Mouse (Mus musculus) midbrain, embryonic 15.5 days (tissue): ENCODE measurements around the gene Syt1. TPM values are rescaled to one million over a fixed set of nuclear protein-coding genes. Genes with fewer than 3 reads are reported as not detected.

Source experiments
- ATAC-seq: fragments of 200-750 bp; cut with Nextera tagmentation; replicated peaks from 2 replicates; pipeline ENCODE4 v1.8.0; 2017; ENCODE audit warnings: moderate TSS enrichment
- H3K27ac ChIP-seq: fragments of 300-500 bp; sonication (generic); 2 replicates; pipeline ENCODE4 v1.5.1; 2015; ENCODE audit warnings: mild to moderate bottlenecking, inconsistent platforms
- H3K27me3 ChIP-seq: fragments of 300-500 bp; sonication (generic); replicated peaks from 2 replicates; pipeline ENCODE4 v1.6.1; 2015; ENCODE audit warnings: inconsistent platforms
- H3K36me3 ChIP-seq: fragments of 300-500 bp; sonication (generic); replicated peaks from 2 replicates; pipeline ENCODE4 v1.6.1; 2015; ENCODE audit warnings: inconsistent platforms
- H3K4me1 ChIP-seq: fragments of 300-500 bp; sonication (generic); 2 replicates; pipeline ENCODE4 v1.6.1; 2015; ENCODE audit warnings: inconsistent platforms
- H3K4me2 ChIP-seq: fragments of 300-500 bp; sonication (generic); 2 replicates; pipeline ENCODE4 v1.6.1; 2015; ENCODE audit warnings: inconsistent platforms, mild to moderate bottlenecking, moderate library complexity
- H3K4me3 ChIP-seq: fragments of 300-500 bp; sonication (generic); 2 replicates; pipeline ENCODE4 v1.5.1; 2015; ENCODE audit warnings: mild to moderate bottlenecking, inconsistent platforms
- H3K9ac ChIP-seq: fragments of 300-500 bp; sonication (generic); 2 replicates; pipeline ENCODE4 v1.6.1; 2015; ENCODE audit warnings: mild to moderate bottlenecking, inconsistent platforms
- H3K9me3 ChIP-seq: fragments of 300-500 bp; sonication (generic); 2 replicates; pipeline ENCODE4 v1.6.1; 2016; ENCODE audit warnings: inconsistent platforms
- WGBS: fragments of 180-500 bp; shearing (Covaris S2); methylation state at CpG from one replicate; pipeline ENCODE4 v1.1.7; 2015; ENCODE audit warnings: mixed read lengths; 5-methylcytosine and 5-hydroxymethylcytosine counted together
- polyA plus RNA-seq: library from polyadenylated mRNA; unstranded; fragments of >200 nt; fragmentation: Nextera tagmentation; extraction: Ambion mirVana; gene quantifications from 2 replicates; pipeline ENCODE4 v1.2.1, GENCODE M21; 2015

Gene Syt1
- polyA plus RNA-seq, 1 experiment from 2014 or later, result 121 TPM

- H3K9me3 ChIP-seq, result no peaks in the 10 kb centered on the region
- 59% methylated on average over 6 of the region's 6 CpGs for WGBS
- no peak overlapping the region for H3K4me2 ChIP-seq
- H3K4me3 ChIP-seq, result no peak overlapping the region
- H3K4me1 ChIP-seq, result no peaks in the 10 kb centered on the region
- no peak overlapping the region for H3K9ac ChIP-seq
- no peak for ATAC-seq
- no peaks in the 10 kb centered on the region for H3K36me3 ChIP-seq
- H3K27me3 ChIP-seq, result no peaks in the 10 kb centered on the region
- H3K27ac ChIP-seq, result no peak overlapping the region
Measured at GRCm38 (mm10) chr10:108815339-108815738, 195.4 kb downstream of the Syt1 start.

DNA sequence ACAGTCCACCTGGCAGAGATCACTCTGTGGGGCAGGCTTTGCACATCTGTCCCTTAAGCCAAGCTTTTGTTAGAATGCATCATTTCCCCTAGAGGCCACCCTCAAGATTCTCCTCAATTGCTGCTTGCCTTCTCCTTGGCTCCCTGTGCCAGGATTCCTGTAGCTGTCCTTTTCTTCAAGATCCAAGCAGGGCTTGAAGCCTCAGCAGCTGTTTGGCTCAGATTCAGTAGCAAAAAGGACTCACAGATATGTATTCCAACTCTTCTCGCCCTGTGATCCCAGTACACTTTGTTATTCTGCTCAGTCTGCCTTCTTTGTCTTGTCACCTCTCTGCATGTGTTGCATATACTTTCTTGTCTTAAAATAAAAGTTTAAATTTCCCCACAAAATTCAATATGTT lies 206.4 kb downstream of the Syt1 start:
- Histone ChIP-seq H3K9ac (no peak overlapping the region), H3K9me3 (no peaks in the 10 kb centered on the region), H3K36me3 (no peaks in the 10 kb centered on the region), H3K27me3 (no peaks in the 10 kb centered on the region), H3K4me2 (no peak overlapping the region), H3K4me1 (no peaks in the 10 kb centered on the region), H3K27ac (no peak overlapping the region), H3K4me3 (no peak overlapping the region)
- WGBS, result 65% methylated on average over 1 of the region's 1 CpGs
- no peak for ATAC-seq

DNA sequence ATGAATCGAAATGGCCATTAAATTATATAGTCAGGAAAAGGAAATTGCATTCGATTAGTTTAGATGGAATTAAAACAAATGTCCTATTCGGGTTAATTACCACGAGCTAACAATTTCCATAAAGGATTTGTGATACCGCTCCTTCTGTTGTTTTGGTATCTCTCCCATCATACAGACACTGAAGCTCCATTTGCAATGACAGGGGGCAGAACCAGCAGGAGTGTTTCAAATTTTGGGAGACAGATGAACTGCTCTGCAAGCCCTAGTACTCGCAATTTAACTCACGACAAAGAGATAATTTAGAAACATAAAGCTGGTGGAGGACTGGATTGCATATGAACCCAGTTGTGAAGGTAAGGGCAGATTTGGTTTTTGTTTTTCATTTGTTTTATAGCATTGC lies 210.0 kb downstream of the Syt1 start:
- WGBS, result 76% methylated on average over 7 of the region's 7 CpGs
- ATAC-seq, result no peak
- H3K9ac ChIP-seq, result no peak overlapping the region
- H3K9me3 ChIP-seq, result no peaks in the 10 kb centered on the region
- no peak overlapping the region for H3K27ac ChIP-seq
- H3K27me3 ChIP-seq, result no peaks in the 10 kb centered on the region
- no peaks in the 10 kb centered on the region for H3K36me3 ChIP-seq
- H3K4me3 ChIP-seq, result no peak overlapping the region
- no peaks in the 10 kb centered on the region for H3K4me1 ChIP-seq
- H3K4me2 ChIP-seq, result no peak overlapping the region

GRCm38 (mm10) chr10:108798826-108799225 lies 212.0 kb downstream of the Syt1 start:
- Histone ChIP-seq H3K4me2 (no peak overlapping the region), H3K4me1 (no peaks in the 10 kb centered on the region), H3K36me3 (no peaks in the 10 kb centered on the region), H3K9me3 (no peaks in the 10 kb centered on the region), H3K27me3 (no peaks in the 10 kb centered on the region), H3K9ac (no peak overlapping the region), H3K27ac (no peak overlapping the region), H3K4me3 (no peak overlapping the region)
- WGBS, result 77% methylated on average over 4 of the region's 4 CpGs
- ATAC-seq, result no peak

- no peaks in the 10 kb centered on the region for H3K36me3 ChIP-seq
- no peak overlapping the region for H3K4me3 ChIP-seq
- 0 out of 2 replicates have a peak, but pooled peaks have one; percentile 27 for ATAC-seq
- no peaks in the 10 kb centered on the region for H3K4me1 ChIP-seq
- H3K27me3 ChIP-seq, result no peaks in the 10 kb centered on the region
- no peak overlapping the region for H3K9ac ChIP-seq
- H3K27ac ChIP-seq, result no peak overlapping the region
- H3K4me2 ChIP-seq, result no peak overlapping the region
- 84% methylated on average over 5 of the region's 5 CpGs for WGBS
- H3K9me3 ChIP-seq, result no peaks in the 10 kb centered on the region
Measured at GRCm38 (mm10) chr10:108782817-108783216, 228.0 kb downstream of the Syt1 start.

GRCm38 (mm10) chr10:108780614-108781013 lies 230.2 kb downstream of the Syt1 start:
- Histone ChIP-seq H3K4me1 (peaks cover 6% of the 10 kb centered on the region; the same call in 1 of the 2 replicates), H3K4me2 (no peak overlapping the region), H3K9ac (no peak overlapping the region), H3K27me3 (no peaks in the 10 kb centered on the region), H3K9me3 (no peaks in the 10 kb centered on the region), H3K27ac (no peak overlapping the region), H3K4me3 (no peak overlapping the region), H3K36me3 (no peaks in the 10 kb centered on the region)
- ATAC-seq, result no peak
- 83% methylated on average over 3 of the region's 3 CpGs for WGBS

DNA sequence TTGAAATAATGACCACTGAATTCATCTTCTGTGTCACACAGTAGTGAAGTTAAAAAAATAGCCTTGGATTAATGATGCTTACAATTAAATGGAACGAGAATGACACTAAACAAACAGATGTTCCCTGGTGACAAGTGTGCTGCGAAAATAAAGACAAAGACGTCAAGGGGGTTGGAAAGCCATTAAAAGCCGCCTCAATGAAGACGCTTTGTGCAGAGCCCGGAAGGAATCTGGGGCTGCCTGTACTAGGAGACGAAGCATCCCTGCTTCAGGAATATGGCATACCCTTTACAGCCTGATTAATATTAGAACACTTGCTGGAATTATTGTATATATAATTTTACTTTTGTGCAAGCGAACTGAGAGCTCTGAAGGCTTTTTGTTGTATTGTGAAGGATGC lies 234.0 kb downstream of the Syt1 start:
- H3K27ac ChIP-seq, result 0 out of 2 replicates have a peak overlapping the region, but pooled peaks have one; percentile 4
- H3K4me3 ChIP-seq, result no peak overlapping the region
- 31% methylated on average over 8 of the region's 8 CpGs for WGBS
- no peaks in the 10 kb centered on the region for H3K36me3 ChIP-seq
- peaks cover 6% of the 10 kb centered on the region; the same call in 1 of the 2 replicates for H3K4me1 ChIP-seq
- no peak for ATAC-seq
- H3K27me3 ChIP-seq, result no peaks in the 10 kb centered on the region
- no peaks in the 10 kb centered on the region for H3K9me3 ChIP-seq
- H3K4me2 ChIP-seq, result no peak overlapping the region
- no peak overlapping the region for H3K9ac ChIP-seq

DNA sequence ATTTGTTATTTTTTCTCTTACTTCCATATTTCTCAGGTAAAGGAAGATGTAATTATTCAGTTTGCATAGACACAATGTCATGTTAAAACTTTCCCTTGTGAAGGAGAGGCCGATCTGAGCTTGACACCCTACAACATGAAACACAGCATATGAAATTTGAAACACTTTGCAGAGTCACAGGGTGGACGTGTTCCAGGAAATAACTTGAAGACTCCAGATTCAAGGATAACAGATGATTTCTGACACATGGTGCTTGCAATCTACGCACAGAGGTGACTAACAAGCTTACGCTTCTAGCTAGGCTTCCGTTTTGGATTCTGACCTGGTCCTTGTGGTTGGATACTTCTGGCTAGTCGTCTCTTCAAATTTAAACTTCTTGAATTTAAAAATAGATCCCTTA lies 239.7 kb downstream of the Syt1 start:
- Histone ChIP-seq H3K4me1 (no peaks in the 10 kb centered on the region), H3K27ac (no peak overlapping the region), H3K9me3 (no peaks in the 10 kb centered on the region), H3K9ac (no peak overlapping the region), H3K27me3 (no peaks in the 10 kb centered on the region), H3K36me3 (no peaks in the 10 kb centered on the region), H3K4me2 (no peak overlapping the region), H3K4me3 (no peak overlapping the region)
- WGBS, result 80% methylated on average over 6 of the region's 6 CpGs
- ATAC-seq, result no peak

DNA sequence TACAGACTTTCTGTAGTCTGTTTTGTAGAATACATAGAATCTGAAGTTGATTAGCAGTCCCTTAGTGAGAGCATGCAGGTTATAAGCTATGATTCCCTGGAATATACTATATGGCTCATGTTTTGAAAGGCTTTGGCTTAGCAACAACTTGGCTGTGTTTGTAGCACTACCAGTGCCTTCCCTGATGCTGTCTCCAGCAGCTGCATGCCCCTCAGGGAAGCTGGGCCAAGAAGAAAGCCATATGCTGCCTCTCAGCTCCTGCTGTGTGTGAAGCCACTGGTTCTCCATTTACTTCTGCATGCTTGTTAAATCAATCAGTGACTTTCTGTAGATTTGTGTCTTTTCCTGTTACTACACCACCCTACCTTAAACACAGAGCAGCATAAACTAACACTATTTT lies 245.2 kb downstream of the Syt1 start:
- Histone ChIP-seq H3K27me3 (no peaks in the 10 kb centered on the region), H3K9me3 (no peaks in the 10 kb centered on the region), H3K9ac (no peak overlapping the region), H3K36me3 (no peaks in the 10 kb centered on the region), H3K4me1 (peaks cover 3% of the 10 kb centered on the region; the same call in 1 of the 2 replicates), H3K4me2 (no peak overlapping the region), H3K27ac (no peak overlapping the region), H3K4me3 (no peak overlapping the region)
- ATAC-seq, result no peak

DNA sequence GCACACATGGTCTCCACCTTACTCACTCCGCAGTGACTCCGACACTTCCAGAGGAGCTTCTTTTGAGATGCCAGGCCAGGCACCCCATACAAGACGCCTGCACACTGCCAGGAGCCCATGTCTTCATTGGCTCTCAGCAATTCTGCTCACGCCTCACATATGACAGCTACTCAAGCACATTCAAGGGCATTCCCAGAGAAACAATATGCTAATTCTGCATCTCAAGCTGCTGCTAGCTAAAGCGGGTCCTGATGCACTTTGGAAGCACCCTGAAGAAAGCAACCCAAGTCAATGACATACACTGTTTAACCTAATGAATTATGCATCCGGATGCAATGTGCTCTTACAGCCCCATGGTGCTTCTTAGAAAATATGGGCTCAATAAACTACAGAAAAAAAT lies 247.1 kb downstream of the Syt1 start:
- Histone ChIP-seq H3K27ac (no peak overlapping the region), H3K36me3 (no peaks in the 10 kb centered on the region)
- ATAC-seq, result peak; percentile 54; the same call in 1 of the 2 replicates

GRCm38 (mm10) chr10:108753304-108753703 lies 257.5 kb downstream of the Syt1 start:
- H3K9me3 ChIP-seq, result no peaks in the 10 kb centered on the region
- no peak for ATAC-seq
- no peak overlapping the region for H3K4me3 ChIP-seq
- WGBS, result 75% methylated on average over 2 of the region's 2 CpGs
- H3K4me1 ChIP-seq, result no peaks in the 10 kb centered on the region
- no peak overlapping the region for H3K4me2 ChIP-seq
- no peaks in the 10 kb centered on the region for H3K36me3 ChIP-seq
- H3K9ac ChIP-seq, result no peak overlapping the region
- no peaks in the 10 kb centered on the region for H3K27me3 ChIP-seq
- no peak overlapping the region for H3K27ac ChIP-seq

More for the DNA sequence above, 247.1 kb downstream of the Syt1 start:
- no peaks in the 10 kb centered on the region for H3K9me3 ChIP-seq
- 71% methylated on average over 6 of the region's 6 CpGs for WGBS
- H3K4me3 ChIP-seq, result no peak overlapping the region
- peaks cover 3% of the 10 kb centered on the region; the same call in 1 of the 2 replicates for H3K4me1 ChIP-seq
- no peak overlapping the region for H3K9ac ChIP-seq
- H3K4me2 ChIP-seq, result no peak overlapping the region
- H3K27me3 ChIP-seq, result no peaks in the 10 kb centered on the region

- Histone ChIP-seq H3K9me3 (no peaks in the 10 kb centered on the region), H3K4me2 (no peak overlapping the region), H3K9ac (no peak overlapping the region), H3K27me3 (no peaks in the 10 kb centered on the region), H3K36me3 (no peaks in the 10 kb centered on the region), H3K4me3 (no peak overlapping the region), H3K4me1 (no peaks in the 10 kb centered on the region), H3K27ac (no peak overlapping the region)
- 89% methylated on average over 2 of the region's 2 CpGs for WGBS
- no peak for ATAC-seq
Measured at GRCm38 (mm10) chr10:108743759-108744158, 267.0 kb downstream of the Syt1 start.

DNA sequence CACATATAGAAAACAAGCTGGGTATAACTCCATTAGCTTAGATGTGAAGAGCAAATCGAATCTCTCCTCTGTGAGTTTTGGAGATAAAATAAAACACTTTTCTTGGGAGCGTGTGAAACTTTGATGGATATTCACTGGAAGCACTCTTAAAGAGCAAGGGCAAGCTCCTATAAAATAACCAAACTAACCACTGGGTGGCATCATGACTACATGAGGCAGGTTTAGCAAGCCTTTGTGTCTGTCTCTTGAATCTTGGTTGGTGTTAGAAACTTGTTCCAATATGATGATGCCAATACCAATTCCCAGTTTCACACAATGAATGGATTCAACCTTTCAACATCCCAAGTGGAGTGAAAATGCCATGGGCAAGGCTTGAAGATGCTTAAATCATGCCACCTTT lies 276.8 kb downstream of the Syt1 start:
- H3K27me3 ChIP-seq, result no peaks in the 10 kb centered on the region
- no peak overlapping the region for H3K9ac ChIP-seq
- H3K4me2 ChIP-seq, result no peak overlapping the region
- WGBS, result 71% methylated on average over 2 of the region's 2 CpGs
- no peaks in the 10 kb centered on the region for H3K9me3 ChIP-seq
- no peak for ATAC-seq
- no peak overlapping the region for H3K27ac ChIP-seq
- H3K36me3 ChIP-seq, result no peaks in the 10 kb centered on the region
- H3K4me3 ChIP-seq, result no peak overlapping the region
- no peaks in the 10 kb centered on the region for H3K4me1 ChIP-seq
